In the genomic region with DNA sequence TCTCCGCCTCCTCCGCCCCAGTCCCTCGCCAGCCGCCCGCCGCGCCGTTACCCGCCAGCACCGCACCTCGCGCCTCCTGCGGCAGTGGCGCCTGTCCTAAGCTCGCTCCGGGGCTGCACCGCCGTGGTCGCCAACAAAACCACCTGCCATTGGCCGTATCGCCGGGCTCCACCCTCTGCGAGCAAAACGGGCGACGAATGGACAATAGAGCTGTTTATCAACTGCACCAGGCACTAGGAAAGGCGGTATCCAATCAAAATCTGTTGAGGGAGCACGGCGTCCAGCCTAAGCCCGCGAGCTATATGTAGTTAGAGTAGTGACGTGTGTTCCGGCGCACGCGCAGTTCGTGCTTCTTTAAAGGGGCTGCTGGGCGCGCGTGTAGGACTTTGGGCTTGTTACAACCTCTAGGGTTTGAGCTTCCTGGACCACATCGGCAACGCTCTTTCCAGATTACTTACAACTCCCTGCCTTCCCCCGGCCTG, we compare ENCODE assay signal across 8 mouse cellular contexts. TPM values are rescaled to one million over a fixed set of nuclear protein-coding genes. Genes with fewer than 3 reads are reported as not detected.
DNase-seq lines count a peak whose midpoint lies in the region; ATAC-seq and TF ChIP-seq lines count a peak whose summit lies in the region.

A gene (minus strand): TSS at position 131 of the 482 bp plus-strand sequence.

- peaks cover 47% of the 10 kb centered on the region for H3K4me1 ChIP-seq in E14TG2a.4 (replicated peaks; ENCODE audit: low read depth, low read length)
- H3K4me1 ChIP-seq in forebrain, embryonic 12.5 days = peaks cover 30% of the 10 kb centered on the region
- H3K4me1 ChIP-seq in heart, postnatal 0 days (ENCODE audit: control insufficient read depth, insufficient read depth) = peaks cover 13% of the 10 kb centered on the region; the same call in 1 of the 2 replicates
- peaks cover 28% of the 10 kb centered on the region for H3K4me1 ChIP-seq in liver, embryonic 16.5 days (ENCODE audit: control insufficient read depth, low read depth, low read length)
- peaks cover 44% of the 10 kb centered on the region for H3K4me1 ChIP-seq in neural tube, embryonic 13.5 days (replicated peaks)
- H3K4me1 ChIP-seq in testis, adult 2 months (ENCODE audit: control insufficient read depth, insufficient read depth, low read length) = peaks cover 8% of the 10 kb centered on the region

- H3K27ac ChIP-seq in forebrain, embryonic 12.5 days = peak within 1 kb of the TSS; percentile 89
- peak within 1 kb of the TSS; percentile 94 for H3K27ac ChIP-seq in heart, postnatal 0 days (ENCODE audit: low read depth)
- peak within 1 kb of the TSS; percentile 91 for H3K27ac ChIP-seq in liver, embryonic 16.5 days (ENCODE audit: low read length)
- peak within 1 kb of the TSS; percentile 91 for H3K27ac ChIP-seq in neural tube, embryonic 13.5 days (replicated peaks)
- peak within 1 kb of the TSS; percentile 95 for H3K27ac ChIP-seq in testis, adult 2 months (ENCODE audit: control insufficient read depth, insufficient read depth, low read depth, low read length)

- DNase-seq in c-Kit-positive CD71-positive TER-119-positive erythroid progenitor cells, embryonic 14.5 days (ENCODE audit: low spot score) = peak; percentile 97
- peak; percentile 99 for DNase-seq in heart, postnatal 0 days (ENCODE audit: low spot score)
- DNase-seq in kidney, postnatal 4 days = peak; percentile 95 to 98

- H3K4me2 ChIP-seq in forebrain, embryonic 12.5 days = peak within 1 kb of the TSS; percentile 87
- H3K4me2 ChIP-seq in heart, postnatal 0 days (ENCODE audit: low read depth, low read length) = peak within 1 kb of the TSS; percentile 91
- H3K4me2 ChIP-seq in liver, embryonic 16.5 days (ENCODE audit: low read depth, low read length) = peak within 1 kb of the TSS; percentile 96
- peak within 1 kb of the TSS; percentile 91 for H3K4me2 ChIP-seq in neural tube, embryonic 13.5 days

- TF ChIP-seq CTCF in E14TG2a.4 (conservative IDR thresholded peaks at IDR 0.05; ENCODE audit: low read length) = no peak
- TF ChIP-seq CTCF in heart, postnatal 0 days (IDR thresholded peaks at IDR 0.05; ENCODE audit: low read depth) = no peak
- TF ChIP-seq CTCF in testis, adult 2 months (IDR thresholded peaks at IDR 0.05; ENCODE audit: control insufficient read depth, insufficient read depth, insufficient replicate concordance, low read depth, low read length) = 0 out of 2 replicates have a peak, but pooled peaks have one; percentile 2

- H3K36me3 ChIP-seq in E14TG2a.4 (ENCODE audit: insufficient read depth, low read length) = peaks cover 43% of the 10 kb centered on the region
- H3K36me3 ChIP-seq in forebrain, embryonic 12.5 days (replicated peaks) = peaks cover 2% of the 10 kb centered on the region
- H3K36me3 ChIP-seq in heart, postnatal 0 days (replicated peaks; ENCODE audit: control insufficient read depth, insufficient read depth, low read length) = no peaks in the 10 kb centered on the region; the same call in 1 of the 2 replicates
- peaks cover 3% of the 10 kb centered on the region for H3K36me3 ChIP-seq in liver, embryonic 16.5 days (ENCODE audit: control insufficient read depth, insufficient read depth)
- peaks cover 15% of the 10 kb centered on the region; the same call in 1 of the 2 replicates for H3K36me3 ChIP-seq in neural tube, embryonic 13.5 days
- H3K36me3 ChIP-seq in testis, adult 2 months (ENCODE audit: control insufficient read depth, insufficient read depth, low read length) = peaks cover 2% of the 10 kb centered on the region; the same call in 1 of the 2 replicates

- peak; percentile 86 for TF ChIP-seq POLR2A in testis, adult 2 months (IDR thresholded peaks at IDR 0.05; ENCODE audit: control insufficient read depth, low read depth, low read length)

- TF ChIP-seq EP300 in heart, postnatal 0 days (IDR thresholded peaks at IDR 0.05; ENCODE audit: low read depth) = no peak

- no peaks in the 10 kb centered on the region for H3K27me3 ChIP-seq in E14TG2a.4 (ENCODE audit: insufficient read depth, low read length)
- H3K27me3 ChIP-seq in forebrain, embryonic 12.5 days = no peaks in the 10 kb centered on the region
- no peaks in the 10 kb centered on the region for H3K27me3 ChIP-seq in heart, postnatal 0 days (ENCODE audit: control insufficient read depth, insufficient read depth, low read length)
- H3K27me3 ChIP-seq in liver, embryonic 16.5 days (ENCODE audit: control insufficient read depth, insufficient read depth, low read depth, low read length) = no peaks in the 10 kb centered on the region
- H3K27me3 ChIP-seq in neural tube, embryonic 13.5 days = no peaks in the 10 kb centered on the region
- H3K27me3 ChIP-seq in testis, adult 2 months (ENCODE audit: control insufficient read depth, insufficient read depth, low read length) = no peaks in the 10 kb centered on the region

- ATAC-seq in forebrain, embryonic 12.5 days (ENCODE audit: low FRiP score) = peak; percentile 98
- ATAC-seq in heart, postnatal 0 days (ENCODE audit: insufficient read depth, low read depth) = peak; percentile 99
- peak; percentile 96 for ATAC-seq in liver, embryonic 16.5 days (ENCODE audit: low read depth)
- peak; percentile 99 for ATAC-seq in neural tube, embryonic 13.5 days (ENCODE audit: low read depth)

- H3K4me3 ChIP-seq in E14TG2a.4 (replicated peaks; ENCODE audit: low read length) = peak within 1 kb of the TSS; percentile 97
- H3K4me3 ChIP-seq in forebrain, embryonic 12.5 days (replicated peaks) = peak within 1 kb of the TSS; percentile 98
- peak within 1 kb of the TSS; percentile 93 for H3K4me3 ChIP-seq in heart, postnatal 0 days (ENCODE audit: low read depth, low read length)
- peak within 1 kb of the TSS; percentile 77 for H3K4me3 ChIP-seq in liver, embryonic 16.5 days (ENCODE audit: low read depth, low read length)
- peak within 1 kb of the TSS; percentile 96 for H3K4me3 ChIP-seq in neural tube, embryonic 13.5 days
- peak within 1 kb of the TSS; percentile 96 for H3K4me3 ChIP-seq in testis, adult 2 months (ENCODE audit: control insufficient read depth, low read depth, low read length)

- no peaks in the 10 kb centered on the region for H3K9me3 ChIP-seq in E14TG2a.4 (ENCODE audit: low read length)
- no peaks in the 10 kb centered on the region for H3K9me3 ChIP-seq in forebrain, embryonic 12.5 days
- H3K9me3 ChIP-seq in heart, postnatal 0 days (replicated peaks; ENCODE audit: control insufficient read depth, low read length) = no peaks in the 10 kb centered on the region
- no peaks in the 10 kb centered on the region for H3K9me3 ChIP-seq in liver, embryonic 16.5 days (replicated peaks; ENCODE audit: control insufficient read depth, low read length)
- no peaks in the 10 kb centered on the region for H3K9me3 ChIP-seq in neural tube, embryonic 13.5 days

- WGBS in forebrain, embryonic 12.5 days = under 1% methylated on average over 43 of the region's 43 CpGs
- WGBS in heart, postnatal 0 days = under 1% methylated on average over 42 of the region's 43 CpGs
- WGBS in liver, embryonic 16.5 days (ENCODE audit: insufficient replicate concordance) = under 1% methylated on average over 40 of the region's 43 CpGs
- WGBS in neural tube, embryonic 13.5 days = under 1% methylated on average over 41 of the region's 43 CpGs

- peak within 1 kb of the TSS; percentile 79 for H3K9ac ChIP-seq in forebrain, embryonic 12.5 days
- H3K9ac ChIP-seq in heart, postnatal 0 days (replicated peaks; ENCODE audit: low read depth, low read length) = peak within 1 kb of the TSS; percentile 94
- H3K9ac ChIP-seq in liver, embryonic 16.5 days (ENCODE audit: low read depth, low read length) = peak within 1 kb of the TSS; percentile 76
- peak within 1 kb of the TSS; percentile 93 for H3K9ac ChIP-seq in neural tube, embryonic 13.5 days

RNA-seq across cellular contexts. Expression of the gene that starts here (rescaled TPM):
- polyA plus RNA-seq in forebrain, embryonic 12.5 days (2016; fragmentation: Nextera tagmentation; extraction: Ambion mirVana) = 357 and 369 TPM in 2 replicates
- 142 and 153 TPM in 2 replicates for total RNA-seq in heart, postnatal 0 days (2014; rRNA removed; ENCODE audit: low replicate concordance)
- polyA plus RNA-seq in heart, postnatal 0 days (2015; fragmentation: Nextera tagmentation; extraction: Ambion mirVana) = 193 and 200 TPM in 2 replicates
- polyA plus RNA-seq in liver, embryonic 16.5 days (2015; fragmentation: Nextera tagmentation; extraction: Ambion mirVana) = 74.9 and 78.9 TPM in 2 replicates
- 310 and 312 TPM in 2 replicates for polyA plus RNA-seq in neural tube, embryonic 13.5 days (2015; fragmentation: Nextera tagmentation; extraction: Ambion mirVana)
- 57.5 and 60.3 TPM in 2 replicates for polyA plus RNA-seq in testis, adult 2 months (2012; rRNA removed)

Comparison
In these comparisons a context has a peak if more than half of its experiments do, and no peak if none do; other contexts are left out.
1. Peak in every context shown above with its lines: DNase-seq, ATAC-seq, H3K4me3 ChIP-seq and H3K27ac ChIP-seq.